Mouse (Mus musculus) MEL (cell line): ENCODE measurements around the gene Fdps. TPM values are rescaled to one million over a fixed set of nuclear protein-coding genes. Genes with fewer than 3 reads are reported as not detected.
A peak's percentile ranks its signal among the peaks of the same experiment; 100 is the strongest.

Experiments
- DNase-seq: peaks from one replicate; pipeline ENCODE4 v3.0.0; 2011; ENCODE audit warnings: low read depth, low spot score
- H3K27ac ChIP-seq: 2 replicates; pipeline ENCODE4 v1.5.1; 2012; ENCODE audit warnings: low read depth, mild to moderate bottlenecking, control low read depth, low read length, moderate library complexity; ENCODE audit not compliant: control insufficient read depth
- H3K27me3 ChIP-seq, 2 experiments: fragments of 150-350 bp in 1 of 2; sonication (generic) in 1 of 2; 2 replicates each; pipeline ENCODE4 v1.6.1; 2012; ENCODE audit warnings: low read length in 2 of 2, mild to moderate bottlenecking in 2 of 2, improper control_type of control experiment in 1 of 2, moderate library complexity in 1 of 2; ENCODE audit not compliant: insufficient read depth in 2 of 2, control insufficient read depth in 1 of 2
- H3K36me3 ChIP-seq, 2 experiments: 2 replicates each; pipeline ENCODE4 v1.6.1; 2012 to 2014; ENCODE audit warnings: low read length in 2 of 2, improper control_type of control experiment in 1 of 2, inconsistent platforms in 1 of 2, mild to moderate bottlenecking in 1 of 2; ENCODE audit not compliant: insufficient read depth in 2 of 2, control insufficient read depth in 1 of 2
- H3K4me1 ChIP-seq, 2 experiments: fragments of 150-350 bp in 1 of 2; sonication (generic) in 1 of 2; 2 replicates each; pipeline ENCODE4 v1.6.1; 2012; ENCODE audit warnings: low read length in 2 of 2, improper control_type of control experiment in 1 of 2, mild to moderate bottlenecking in 1 of 2; ENCODE audit not compliant: insufficient read depth in 2 of 2, control insufficient read depth in 1 of 2
- H3K4me3 ChIP-seq, 2 experiments: fragments of 150-350 bp in 1 of 2; sonication (generic) in 1 of 2; 2 replicates each; pipeline ENCODE4 v1.5.1; 2012; ENCODE audit warnings: low read depth in 2 of 2, low read length in 2 of 2, mild to moderate bottlenecking in 2 of 2, moderate library complexity in 2 of 2, control low read depth in 1 of 2, improper control_type of control experiment in 1 of 2; ENCODE audit not compliant: control insufficient read depth in 1 of 2, insufficient read depth in 1 of 2
- H3K79me2 ChIP-seq: 2 replicates; pipeline ENCODE4 v1.6.1; 2012; ENCODE audit warnings: mild to moderate bottlenecking, low read length, moderate library complexity; ENCODE audit not compliant: control insufficient read depth, poor library complexity, insufficient read depth
- H3K9ac ChIP-seq: 2 replicates; pipeline ENCODE4 v1.6.1; 2012; ENCODE audit warnings: low read depth, mild to moderate bottlenecking, control low read depth, low read length, moderate library complexity; ENCODE audit not compliant: control insufficient read depth, poor library complexity, severe bottlenecking
- H3K9me3 ChIP-seq: fragments of 150-350 bp; sonication (generic); replicated peaks from 2 replicates; pipeline ENCODE4 v1.6.1; 2012; ENCODE audit warnings: mild to moderate bottlenecking, low read length, improper control_type of control experiment, moderate library complexity; ENCODE audit not compliant: insufficient read depth
- CHD1 ChIP-seq: IDR thresholded peaks from 2 replicates; pipeline ENCODE4 v1.6.1; 2012; ENCODE audit warnings: low read depth, mild to moderate bottlenecking, inconsistent platforms, low read length, improper control_type of control experiment
- CTCF ChIP-seq, 3 experiments: IDR thresholded peaks in 2 of 3; conservative IDR thresholded peaks in 1 of 3; 2 replicates each; pipeline ENCODE4 v1.5.1; 2011 to 2012; ENCODE audit warnings: low read length in 3 of 3, low read depth in 2 of 3, mild to moderate bottlenecking in 2 of 3, improper control_type of control experiment in 1 of 3, inconsistent platforms in 1 of 3, mixed read lengths in 1 of 3, moderate library complexity in 1 of 3; ENCODE audit not compliant: control insufficient read depth in 1 of 3, insufficient read depth in 1 of 3, poor library complexity in 1 of 3, severe bottlenecking in 1 of 3
- ELF1 ChIP-seq: IDR thresholded peaks from 2 replicates; pipeline ENCODE4 v1.6.1; 2014; ENCODE audit warnings: low read depth, mild to moderate bottlenecking, inconsistent platforms, low read length, improper control_type of control experiment, moderate library complexity
- GABPA ChIP-seq: IDR thresholded peaks from 2 replicates; pipeline ENCODE4 v1.6.1; 2012; ENCODE audit warnings: low read depth, mild to moderate bottlenecking, inconsistent platforms, low read length, improper control_type of control experiment, moderate library complexity
- HCFC1 ChIP-seq: IDR thresholded peaks from 2 replicates; pipeline ENCODE4 v1.6.1; 2012; ENCODE audit warnings: low read depth, mild to moderate bottlenecking, inconsistent platforms, low read length, improper control_type of control experiment, moderate library complexity
- JUND ChIP-seq: IDR thresholded peaks from 2 replicates; pipeline ENCODE4 v1.6.1; 2011; ENCODE audit warnings: low read depth, mild to moderate bottlenecking, improper control_type of control experiment, low read length
- MEF2A ChIP-seq: IDR thresholded peaks from 2 replicates; pipeline ENCODE4 v1.6.1; 2014; ENCODE audit warnings: low read depth, mild to moderate bottlenecking, inconsistent platforms, low read length, improper control_type of control experiment; ENCODE audit not compliant: poor library complexity, insufficient replicate concordance, severe bottlenecking; ENCODE audit errors: extremely low read depth
- NELFE ChIP-seq: IDR thresholded peaks from 2 replicates; pipeline ENCODE4 v1.6.1; 2011; ENCODE audit warnings: low read depth, low read length, improper control_type of control experiment
- NRF1 ChIP-seq: IDR thresholded peaks from 2 replicates; pipeline ENCODE4 v1.6.1; 2014; ENCODE audit warnings: low read depth, mild to moderate bottlenecking, inconsistent platforms, low read length, improper control_type of control experiment, moderate library complexity; ENCODE audit not compliant: poor library complexity, insufficient read depth, severe bottlenecking
- POLR2AphosphoS2 ChIP-seq: IDR thresholded peaks from 2 replicates; pipeline ENCODE4 v1.6.1; 2011; ENCODE audit warnings: low read length, improper control_type of control experiment
- RAD21 ChIP-seq: IDR thresholded peaks from 2 replicates; pipeline ENCODE4 v1.6.1; 2011; ENCODE audit warnings: mild to moderate bottlenecking, low read depth, low read length, improper control_type of control experiment
- SMC3 ChIP-seq: IDR thresholded peaks from 2 replicates; pipeline ENCODE4 v1.6.1; 2011; ENCODE audit warnings: low read depth, low read length, improper control_type of control experiment
- TBP ChIP-seq: IDR thresholded peaks from 2 replicates; pipeline ENCODE4 v1.8.0; 2011; ENCODE audit warnings: low read depth, low read length, improper control_type of control experiment
- TCF12 ChIP-seq: IDR thresholded peaks from 2 replicates; pipeline ENCODE4 v1.6.1; 2014; ENCODE audit warnings: low read depth, mild to moderate bottlenecking, inconsistent platforms, low read length, improper control_type of control experiment, moderate library complexity
- UBTF ChIP-seq: IDR thresholded peaks from 2 replicates; pipeline ENCODE4 v1.6.1; 2012; ENCODE audit warnings: low read depth, mild to moderate bottlenecking, inconsistent platforms, low read length, improper control_type of control experiment, moderate library complexity, borderline replicate concordance; ENCODE audit not compliant: insufficient read depth
- USF1 ChIP-seq: IDR thresholded peaks from 2 replicates; pipeline ENCODE4 v1.6.1; 2014; ENCODE audit warnings: low read depth, mild to moderate bottlenecking, inconsistent platforms, low read length, improper control_type of control experiment, moderate library complexity
- ZC3H11A ChIP-seq: IDR thresholded peaks from 2 replicates; pipeline ENCODE4 v1.6.1; 2012; ENCODE audit warnings: low read depth, mild to moderate bottlenecking, inconsistent platforms, low read length, improper control_type of control experiment
- ZKSCAN1 ChIP-seq: IDR thresholded peaks from 2 replicates; pipeline ENCODE4 v1.6.1; 2012; ENCODE audit warnings: low read depth, mild to moderate bottlenecking, inconsistent platforms, low read length, improper control_type of control experiment, moderate library complexity
- ZMIZ1 ChIP-seq: IDR thresholded peaks from 2 replicates; pipeline ENCODE4 v1.6.1; 2012; ENCODE audit warnings: low read depth, mild to moderate bottlenecking, inconsistent platforms, low read length, improper control_type of control experiment, moderate library complexity
- polyA plus RNA-seq, 2 experiments: library from polyadenylated mRNA; stranded (reverse) in 1 of 2; unstranded in 1 of 2; fragments of >175 nt in 1 of 2; fragments of >200 nt in 1 of 2; gene quantifications; 2 replicates each; pipeline versions ENCODE4 v1.2.1 to v1.2.4; 2012; ENCODE audit warnings: low replicate concordance in 2 of 2, low read depth in 1 of 2; ENCODE audit not compliant: insufficient read length in 2 of 2, insufficient read depth in 1 of 2, missing spikeins in 1 of 2
- total RNA-seq: library from RNA; depleted of rRNA; stranded (reverse); fragments of 300-350 nt; gene quantifications from 2 replicates; pipeline ENCODE4 v1.2.3, GENCODE M21; 2012

Gene Fdps
- total and polyA plus RNA-seq, 3 experiments, result 226 to 267 TPM; not detected in 1

- no peak overlapping the region for H3K27ac ChIP-seq
- DNase-seq, result no peak
Observed at GRCm38 (mm10) chr3:89061696-89062095, 40.1 kb downstream of the Fdps start.

GRCm38 (mm10) chr3:89058783-89059182 is 43.0 kb downstream of the Fdps start:
- DNase-seq, result peak; percentile 78
- no peak overlapping the region for H3K27ac ChIP-seq
- H3K36me3 ChIP-seq, result peaks cover 0 to 75% of the 10 kb centered on the region in 2 experiments; a peak in 2 of 4 replicates
- no peak overlapping the region for H3K9ac ChIP-seq
- TF ChIP-seq RAD21, result peak; percentile 71
- peak; percentile 34; the same call in 1 of the 2 replicates for TF ChIP-seq ZC3H11A
- TF ChIP-seq ZMIZ1, result no peak
- no peak for TF ChIP-seq NRF1
- peak; percentile 64 for TF ChIP-seq SMC3
- TF ChIP-seq CTCF (IDR thresholded peaks at IDR 0.05 in 2 of 3, conservative IDR thresholded peaks at IDR 0.05 in 1 of 3; ENCODE audit: control insufficient read depth in 1 of 3, insufficient read depth in 1 of 3, low read depth in 2 of 3, low read length in 3 of 3, poor library complexity in 1 of 3, severe bottlenecking in 1 of 3), result peak; percentile 76 to 78 (median 77)
- H3K4me3 ChIP-seq, result no peak overlapping the region
- no peaks in the 10 kb centered on the region for H3K27me3 ChIP-seq
- H3K4me1 ChIP-seq, result no peaks in the 10 kb centered on the region
- no peaks in the 10 kb centered on the region for H3K79me2 ChIP-seq
- H3K9me3 ChIP-seq, result no peaks in the 10 kb centered on the region

More at GRCm38 (mm10) chr3:89061696-89062095, 40.1 kb downstream of the Fdps start:
- Histone ChIP-seq H3K27me3 (no peaks in the 10 kb centered on the region), H3K36me3 (peaks cover 0 to 72% of the 10 kb centered on the region in 2 experiments; a peak in 2 of 4 replicates), H3K9ac (no peak overlapping the region), H3K9me3 (no peaks in the 10 kb centered on the region)
- TF ChIP-seq CHD1, result no peak
- no peak for TF ChIP-seq JUND
- no peak for TF ChIP-seq TBP
- TF ChIP-seq GABPA, result no peak
- TF ChIP-seq ELF1, result no peak
- TF ChIP-seq POLR2AphosphoS2, result no peak
- TF ChIP-seq USF1, result no peak
- no peak for TF ChIP-seq ZKSCAN1
- TF ChIP-seq RAD21, result no peak
- TF ChIP-seq HCFC1, result no peak
- no peak for TF ChIP-seq ZC3H11A
- TF ChIP-seq MEF2A, result no peak
- TF ChIP-seq UBTF, result no peak
- TF ChIP-seq NELFE, result no peak
- TF ChIP-seq TCF12, result no peak
- TF ChIP-seq, all 39 proteins: peak for 0
- H3K79me2 ChIP-seq, result no peaks in the 10 kb centered on the region
- H3K4me3 ChIP-seq, result no peak overlapping the region
- H3K4me1 ChIP-seq, result no peaks in the 10 kb centered on the region
